Mouse (Mus musculus) neutrophil, adult 5-6 weeks (primary cell): ENCODE results near the gene Rfc4. TPM values are rescaled to one million over a fixed set of nuclear protein-coding genes. Genes with fewer than 3 reads are reported as not detected.
"Not testable (repeated sequence)": the region's sequence is repeated elsewhere in the genome, so short reads cannot be mapped to it uniquely, and the experiment has no call there.

Source experiments
- ATAC-seq: fragments of 151-379, 151-347 bp; 2 replicates; pipeline ENCODE4 v1.8.0; 2017; ENCODE audit warnings: mild to moderate bottlenecking, moderate TSS enrichment; ENCODE audit not compliant: insufficient number of reproducible peaks, poor library complexity, low FRiP score, severe bottlenecking; ENCODE audit errors: extremely low read depth
- total RNA-seq: library from RNA; stranded (forward); fragments of 200-1000 nt; gene quantifications from 2 replicates; pipeline ENCODE4 v1.2.3, GENCODE M21; 2017

Rfc4 gene
- total RNA-seq, 1 experiment from 2014 or later = 7.1 TPM

GRCm38 (mm10) chr16:23107231-23107942 lies 20.1 kb downstream of the Rfc4 start, which contains the start of gene Eif4a2:
Eif4a2 (plus strand) TSS chr16:23107444.
- peak; percentile 80 for ATAC-seq

GRCm38 (mm10) chr16:23106121-23106520 lies 21.4 kb downstream of the Rfc4 start:
- no peak for ATAC-seq

- ATAC-seq = no peak
Measured at GRCm38 (mm10) chr16:23103841-23104240, 23.7 kb downstream of the Rfc4 start.

GRCm38 (mm10) chr16:23103038-23103745 lies 24.3 kb downstream of the Rfc4 start:
- ATAC-seq = no peak

- ATAC-seq = no peak
Measured at GRCm38 (mm10) chr16:23102340-23103037, 25.0 kb downstream of the Rfc4 start.

- no peak for ATAC-seq
Measured at GRCm38 (mm10) chr16:23100613-23101012, 26.9 kb downstream of the Rfc4 start.

- no peak for ATAC-seq
Measured at GRCm38 (mm10) chr16:23100099-23100575, 27.4 kb downstream of the Rfc4 start.

GRCm38 (mm10) chr16:23099632-23100031 lies 27.9 kb downstream of the Rfc4 start:
- no peak for ATAC-seq

GRCm38 (mm10) chr16:23098105-23098452 lies 29.5 kb downstream of the Rfc4 start:
- not testable (repeated sequence) for ATAC-seq

- not testable (repeated sequence) for ATAC-seq
Measured at GRCm38 (mm10) chr16:23097290-23098104, 30.0 kb downstream of the Rfc4 start.

- ATAC-seq = not testable (repeated sequence)
Measured at GRCm38 (mm10) chr16:23096886-23097285, 30.7 kb downstream of the Rfc4 start.

GRCm38 (mm10) chr16:23095581-23095980 lies 32.0 kb downstream of the Rfc4 start:
- ATAC-seq = not testable (repeated sequence)

GRCm38 (mm10) chr16:23094136-23094535 lies 33.4 kb downstream of the Rfc4 start:
- no peak for ATAC-seq

GRCm38 (mm10) chr16:23093321-23093953 lies 34.1 kb downstream of the Rfc4 start:
- ATAC-seq = no peak

- not testable (repeated sequence) for ATAC-seq
Measured at GRCm38 (mm10) chr16:23091345-23091744, 36.2 kb downstream of the Rfc4 start.

- ATAC-seq = not testable (repeated sequence)
Measured at GRCm38 (mm10) chr16:23088491-23088890, 39.0 kb downstream of the Rfc4 start.

- ATAC-seq = 0 out of 2 replicates have a peak, but pooled peaks have one; percentile 36
Measured at GRCm38 (mm10) chr16:23087712-23088111, 39.8 kb downstream of the Rfc4 start.

GRCm38 (mm10) chr16:23087159-23087558 lies 40.4 kb downstream of the Rfc4 start:
- not testable (repeated sequence) for ATAC-seq
